Mouse (Mus musculus) MEL (cell line): ENCODE measurements around the gene Sbf1. TPM values are rescaled to one million over a fixed set of nuclear protein-coding genes. Genes with fewer than 3 reads are reported as not detected.

ENCODE experiments used
- DNase-seq: peaks from one replicate; pipeline ENCODE4 v3.0.0; 2011; ENCODE audit warnings: low read depth, low spot score
- H3K27ac ChIP-seq: 2 replicates; pipeline ENCODE4 v1.5.1; 2012; ENCODE audit warnings: low read depth, mild to moderate bottlenecking, control low read depth, low read length, moderate library complexity; ENCODE audit not compliant: control insufficient read depth
- H3K27me3 ChIP-seq, 2 experiments: fragments of 150-350 bp in 1 of 2; sonication (generic) in 1 of 2; 2 replicates each; pipeline ENCODE4 v1.6.1; 2012; ENCODE audit warnings: low read length in 2 of 2, mild to moderate bottlenecking in 2 of 2, improper control_type of control experiment in 1 of 2, moderate library complexity in 1 of 2; ENCODE audit not compliant: insufficient read depth in 2 of 2, control insufficient read depth in 1 of 2
- H3K36me3 ChIP-seq, 2 experiments: 2 replicates each; pipeline ENCODE4 v1.6.1; 2012 to 2014; ENCODE audit warnings: low read length in 2 of 2, improper control_type of control experiment in 1 of 2, inconsistent platforms in 1 of 2, mild to moderate bottlenecking in 1 of 2; ENCODE audit not compliant: insufficient read depth in 2 of 2, control insufficient read depth in 1 of 2
- H3K4me1 ChIP-seq, 2 experiments: fragments of 150-350 bp in 1 of 2; sonication (generic) in 1 of 2; 2 replicates each; pipeline ENCODE4 v1.6.1; 2012; ENCODE audit warnings: low read length in 2 of 2, improper control_type of control experiment in 1 of 2, mild to moderate bottlenecking in 1 of 2; ENCODE audit not compliant: insufficient read depth in 2 of 2, control insufficient read depth in 1 of 2
- H3K4me3 ChIP-seq, 2 experiments: fragments of 150-350 bp in 1 of 2; sonication (generic) in 1 of 2; 2 replicates each; pipeline ENCODE4 v1.5.1; 2012; ENCODE audit warnings: low read depth in 2 of 2, low read length in 2 of 2, mild to moderate bottlenecking in 2 of 2, moderate library complexity in 2 of 2, control low read depth in 1 of 2, improper control_type of control experiment in 1 of 2; ENCODE audit not compliant: control insufficient read depth in 1 of 2, insufficient read depth in 1 of 2
- H3K79me2 ChIP-seq: 2 replicates; pipeline ENCODE4 v1.6.1; 2012; ENCODE audit warnings: mild to moderate bottlenecking, low read length, moderate library complexity; ENCODE audit not compliant: control insufficient read depth, poor library complexity, insufficient read depth
- H3K9ac ChIP-seq: 2 replicates; pipeline ENCODE4 v1.6.1; 2012; ENCODE audit warnings: low read depth, mild to moderate bottlenecking, control low read depth, low read length, moderate library complexity; ENCODE audit not compliant: control insufficient read depth, poor library complexity, severe bottlenecking
- H3K9me3 ChIP-seq: fragments of 150-350 bp; sonication (generic); replicated peaks from 2 replicates; pipeline ENCODE4 v1.6.1; 2012; ENCODE audit warnings: mild to moderate bottlenecking, low read length, improper control_type of control experiment, moderate library complexity; ENCODE audit not compliant: insufficient read depth
- CHD1 ChIP-seq: IDR thresholded peaks from 2 replicates; pipeline ENCODE4 v1.6.1; 2012; ENCODE audit warnings: low read depth, mild to moderate bottlenecking, inconsistent platforms, low read length, improper control_type of control experiment
- CHD2 ChIP-seq: IDR thresholded peaks from 2 replicates; pipeline ENCODE4 v1.6.1; 2011; ENCODE audit warnings: low read length, improper control_type of control experiment
- E2F4 ChIP-seq: IDR thresholded peaks from 2 replicates; pipeline ENCODE4 v1.6.1; 2011; ENCODE audit warnings: low read depth, low read length, improper control_type of control experiment, borderline replicate concordance
- EP300 ChIP-seq, 2 experiments: IDR thresholded peaks; 2 replicates each; pipeline ENCODE4 v1.6.1; 2011; ENCODE audit warnings: improper control_type of control experiment in 2 of 2, low read length in 2 of 2, low read depth in 1 of 2, mild to moderate bottlenecking in 1 of 2
- ETS1 ChIP-seq: IDR thresholded peaks from 2 replicates; pipeline ENCODE4 v1.6.1; 2012; ENCODE audit warnings: low read depth, mild to moderate bottlenecking, inconsistent platforms, low read length, improper control_type of control experiment, moderate library complexity
- GATA1 ChIP-seq: IDR thresholded peaks from 2 replicates; pipeline ENCODE4 v1.6.1; 2011; ENCODE audit warnings: low read depth, low read length, improper control_type of control experiment
- KAT2A ChIP-seq: conservative IDR thresholded peaks from 2 replicates; pipeline ENCODE4 v1.6.1; 2012; ENCODE audit warnings: low read depth, low read length, improper control_type of control experiment, inconsistent platforms
- MAX ChIP-seq: IDR thresholded peaks from 2 replicates; pipeline ENCODE4 v1.6.1; 2011; ENCODE audit warnings: low read length, improper control_type of control experiment
- NELFE ChIP-seq: IDR thresholded peaks from 2 replicates; pipeline ENCODE4 v1.6.1; 2011; ENCODE audit warnings: low read depth, low read length, improper control_type of control experiment
- NRF1 ChIP-seq: IDR thresholded peaks from 2 replicates; pipeline ENCODE4 v1.6.1; 2014; ENCODE audit warnings: low read depth, mild to moderate bottlenecking, inconsistent platforms, low read length, improper control_type of control experiment, moderate library complexity; ENCODE audit not compliant: poor library complexity, insufficient read depth, severe bottlenecking
- POLR2A ChIP-seq, 2 experiments: IDR thresholded peaks; 2 replicates each; pipeline ENCODE4 v1.6.1; 2011 to 2012; ENCODE audit warnings: low read length in 2 of 2, mild to moderate bottlenecking in 2 of 2, control low read depth in 1 of 2, improper control_type of control experiment in 1 of 2, low read depth in 1 of 2, moderate library complexity in 1 of 2; ENCODE audit not compliant: control insufficient read depth in 1 of 2, insufficient read depth in 1 of 2, poor library complexity in 1 of 2
- RCOR1 ChIP-seq: IDR thresholded peaks from 2 replicates; pipeline ENCODE4 v1.6.1; 2012; ENCODE audit warnings: low read depth, mild to moderate bottlenecking, inconsistent platforms, low read length, improper control_type of control experiment
- SIN3A ChIP-seq: IDR thresholded peaks from 2 replicates; pipeline ENCODE4 v1.6.1; 2012; ENCODE audit warnings: low read length, improper control_type of control experiment, inconsistent platforms
- TAL1 ChIP-seq: IDR thresholded peaks from 2 replicates; pipeline ENCODE4 v1.6.1; 2012; ENCODE audit warnings: mild to moderate bottlenecking, inconsistent platforms, low read length, moderate library complexity, mixed read lengths
- TCF12 ChIP-seq: IDR thresholded peaks from 2 replicates; pipeline ENCODE4 v1.6.1; 2014; ENCODE audit warnings: low read depth, mild to moderate bottlenecking, inconsistent platforms, low read length, improper control_type of control experiment, moderate library complexity
- USF1 ChIP-seq: IDR thresholded peaks from 2 replicates; pipeline ENCODE4 v1.6.1; 2014; ENCODE audit warnings: low read depth, mild to moderate bottlenecking, inconsistent platforms, low read length, improper control_type of control experiment, moderate library complexity
- ZC3H11A ChIP-seq: IDR thresholded peaks from 2 replicates; pipeline ENCODE4 v1.6.1; 2012; ENCODE audit warnings: low read depth, mild to moderate bottlenecking, inconsistent platforms, low read length, improper control_type of control experiment
- polyA plus RNA-seq, 2 experiments: library from polyadenylated mRNA; stranded (reverse) in 1 of 2; unstranded in 1 of 2; fragments of >175 nt in 1 of 2; fragments of >200 nt in 1 of 2; gene quantifications; 2 replicates each; pipeline versions ENCODE4 v1.2.1 to v1.2.4; 2012; ENCODE audit warnings: low replicate concordance in 2 of 2, low read depth in 1 of 2; ENCODE audit not compliant: insufficient read length in 2 of 2, insufficient read depth in 1 of 2, missing spikeins in 1 of 2
- total RNA-seq: library from RNA; depleted of rRNA; stranded (reverse); fragments of 300-350 nt; gene quantifications from 2 replicates; pipeline ENCODE4 v1.2.3, GENCODE M21; 2012

Sbf1 gene
- total and polyA plus RNA-seq, 3 experiments = 80.4 to 147 TPM; not detected in 1

DNA sequence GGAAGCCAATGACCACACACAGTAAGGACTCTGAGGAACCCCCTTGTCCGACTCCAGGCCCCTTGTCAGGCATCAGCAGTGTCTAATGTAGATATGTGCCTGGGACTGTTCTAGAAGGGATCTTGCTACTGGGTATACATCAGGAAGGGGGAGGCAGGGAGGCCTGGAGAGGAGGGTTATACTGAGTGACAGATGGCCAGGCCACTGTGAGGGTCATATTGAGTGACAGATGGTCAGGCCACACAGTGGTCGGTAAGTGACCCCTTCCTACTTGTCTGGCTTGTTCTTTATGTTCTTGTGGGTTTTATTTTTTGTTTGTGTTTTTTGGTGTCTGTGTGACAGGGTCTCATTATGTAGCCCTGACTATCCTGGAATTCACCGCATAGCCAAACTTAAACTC is 39.6 kb downstream of the Sbf1 start:
- no peaks in the 10 kb centered on the region for H3K9me3 ChIP-seq
- H3K27me3 ChIP-seq = no peaks in the 10 kb centered on the region
- H3K27ac ChIP-seq = no peak overlapping the region
- no peak overlapping the region for H3K4me3 ChIP-seq
- no peak overlapping the region for H3K9ac ChIP-seq
- peaks cover 0 to 2% of the 10 kb centered on the region in 2 experiments; a peak in 1 of 4 replicates for H3K36me3 ChIP-seq
- no peaks in the 10 kb centered on the region for H3K79me2 ChIP-seq
- no peak for DNase-seq
- TF ChIP-seq CHD1 (no peak), ETS1 (no peak), NELFE (no peak)
- H3K4me1 ChIP-seq = no peaks in the 10 kb centered on the region

- no peak overlapping the region for H3K27ac ChIP-seq
- no peak overlapping the region for H3K9ac ChIP-seq
- TF ChIP-seq KAT2A (no peak), USF1 (no peak), ZC3H11A (no peak), E2F4 (no peak), RCOR1 (no peak), CHD1 (no peak)
- H3K9me3 ChIP-seq = no peaks in the 10 kb centered on the region
- no peak overlapping the region for H3K4me3 ChIP-seq
- no peaks in the 10 kb centered on the region; a peak in 1 of 4 replicates for H3K36me3 ChIP-seq
- H3K4me1 ChIP-seq = no peaks in the 10 kb centered on the region
- no peak for DNase-seq
- no peaks in the 10 kb centered on the region for H3K27me3 ChIP-seq
- no peaks in the 10 kb centered on the region for H3K79me2 ChIP-seq
These were observed 50.6 kb downstream of the Sbf1 start for GRCm38 (mm10) chr15:89264485-89264884.

DNA sequence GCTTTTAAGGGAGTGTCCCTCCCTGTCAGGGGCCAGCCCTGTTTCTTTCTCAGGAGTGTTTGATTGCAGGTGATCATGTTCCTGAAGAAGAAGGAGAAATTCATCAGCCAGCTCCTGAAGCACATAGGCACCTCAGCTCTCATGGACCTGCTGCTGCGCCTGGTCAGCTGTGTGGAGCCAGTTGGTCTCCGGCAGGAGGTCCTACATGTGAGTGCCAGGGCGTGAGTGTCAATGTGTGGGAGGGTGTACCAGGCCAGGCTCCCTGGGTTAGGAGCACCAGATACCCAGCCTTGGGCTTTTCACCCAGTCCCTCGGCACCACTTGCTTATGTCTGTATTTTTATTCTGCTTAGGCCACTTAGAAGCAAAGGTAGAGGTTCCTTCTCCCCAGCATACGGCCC is 56.1 kb downstream of the Sbf1 start:
- H3K27ac ChIP-seq = no peak overlapping the region
- H3K4me3 ChIP-seq = no peak overlapping the region
- no peak overlapping the region for H3K9ac ChIP-seq
- H3K4me1 ChIP-seq = no peaks in the 10 kb centered on the region
- peaks cover 0 to 4% of the 10 kb centered on the region in 2 experiments; a peak in 1 of 4 replicates for H3K36me3 ChIP-seq
- H3K9me3 ChIP-seq = no peaks in the 10 kb centered on the region
- no peaks in the 10 kb centered on the region for H3K79me2 ChIP-seq
- no peaks in the 10 kb centered on the region for H3K27me3 ChIP-seq
- no peak for TF ChIP-seq NRF1
- TF ChIP-seq TAL1 = no peak
- TF ChIP-seq CHD2 = no peak
- no peak for TF ChIP-seq MAX
- no peak for TF ChIP-seq SIN3A
- no peak for TF ChIP-seq NELFE
- TF ChIP-seq EP300 (IDR thresholded peaks at IDR 0.05; ENCODE audit: low read depth in 1 of 2, low read length in 2 of 2) = no peak
- TF ChIP-seq GATA1 = no peak
- no peak for TF ChIP-seq POLR2A (IDR thresholded peaks at IDR 0.05; ENCODE audit: control insufficient read depth in 1 of 2, insufficient read depth in 1 of 2, low read depth in 1 of 2, low read length in 2 of 2, poor library complexity in 1 of 2)
- no peak for TF ChIP-seq TCF12
- no peak for DNase-seq
